In the genomic region with DNA sequence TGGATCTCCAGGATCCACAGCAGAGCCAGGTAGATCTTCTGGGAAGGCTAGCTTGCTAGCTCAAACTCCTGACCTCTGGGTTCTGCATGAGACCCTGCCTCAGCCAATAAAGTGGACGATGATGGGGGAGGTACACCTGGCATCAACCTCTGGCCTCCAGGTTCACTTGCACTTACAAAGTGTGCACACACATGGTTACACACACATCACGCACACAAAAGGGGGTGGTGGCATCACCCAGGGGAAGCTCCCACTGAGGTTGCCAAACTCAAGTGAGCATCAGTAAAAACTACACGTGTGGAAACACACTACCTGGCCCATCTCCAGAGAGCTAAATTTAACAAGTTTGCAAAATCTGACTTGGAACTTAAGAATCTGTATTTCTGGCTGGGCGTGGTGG, we compare ENCODE assay signal across 27 mouse cellular contexts. TPM values are rescaled to one million over a fixed set of nuclear protein-coding genes. Genes with fewer than 3 reads are reported as not detected.
A peak's percentile ranks its signal among the peaks of the same experiment; 100 is the strongest.
DNase-seq lines count a peak whose midpoint lies in the region; ATAC-seq and TF ChIP-seq lines count a peak whose summit lies in the region.
"Had no signal": no experiment of that assay in that cellular context is flagged by ENCODE, and none has a peak within 500 bp of the region (broad histone marks: within the 10 kb centered on the region; RNA-seq: fewer than 3 reads in every experiment).

No protein-coding gene starts in this region.

- WGBS in embryonic facial prominence, embryonic 13.5 days, result 68% methylated on average over 4 of the region's 4 CpGs
- 85% methylated on average over 4 of the region's 4 CpGs for WGBS in embryonic facial prominence, embryonic 10.5 days
- 70% methylated on average over 4 of the region's 4 CpGs for WGBS in liver, embryonic 12.5 days (ENCODE audit: insufficient replicate concordance)
- 59% methylated on average over 4 of the region's 4 CpGs for WGBS in liver, postnatal 0 days (ENCODE audit: insufficient replicate concordance)
- WGBS in liver, embryonic 16.5 days (ENCODE audit: insufficient replicate concordance), result 69% methylated on average over 4 of the region's 4 CpGs

- H3K9ac ChIP-seq in embryonic facial prominence, embryonic 13.5 days, result no peak overlapping the region
- H3K9ac ChIP-seq in liver, embryonic 12.5 days, result no peak overlapping the region
- no peak overlapping the region for H3K9ac ChIP-seq in liver, postnatal 0 days (replicated peaks)
- H3K9ac ChIP-seq in liver, embryonic 16.5 days (ENCODE audit: low read depth, low read length), result peak overlapping the region; percentile 9; the same call in 1 of the 2 replicates
- H3K9ac ChIP-seq: embryonic facial prominence, embryonic 12.5 days; forebrain, embryonic 12.5 days; forebrain, embryonic 15.5 days; heart, embryonic 12.5 days; heart, embryonic 15.5 days; hindbrain, embryonic 13.5 days had no signal

- H3K4me1 ChIP-seq in embryonic facial prominence, embryonic 13.5 days, result peaks cover 50% of the 10 kb centered on the region
- peaks cover 38% of the 10 kb centered on the region for H3K4me1 ChIP-seq in embryonic facial prominence, embryonic 10.5 days
- peaks cover 59% of the 10 kb centered on the region for H3K4me1 ChIP-seq in liver, embryonic 12.5 days
- peaks cover 2% of the 10 kb centered on the region for H3K4me1 ChIP-seq in liver, postnatal 0 days (ENCODE audit: insufficient read depth)
- H3K4me1 ChIP-seq in liver, embryonic 16.5 days (ENCODE audit: control insufficient read depth, low read depth, low read length), result peaks cover 28% of the 10 kb centered on the region
- H3K4me1 ChIP-seq: heart, embryonic 15.5 days had no signal

- H3K4me2 ChIP-seq in embryonic facial prominence, embryonic 13.5 days, result no peak overlapping the region
- no peak overlapping the region for H3K4me2 ChIP-seq in liver, embryonic 12.5 days
- H3K4me2 ChIP-seq in liver, postnatal 0 days (ENCODE audit: low read depth, low read length), result no peak overlapping the region
- no peak overlapping the region for H3K4me2 ChIP-seq in liver, embryonic 16.5 days (ENCODE audit: low read depth, low read length)
- H3K4me2 ChIP-seq: embryonic facial prominence, embryonic 12.5 days; forebrain, embryonic 12.5 days; forebrain, embryonic 15.5 days; heart, embryonic 12.5 days; heart, embryonic 15.5 days; hindbrain, embryonic 13.5 days had no signal

- TF ChIP-seq CTCF in liver, postnatal 0 days (IDR thresholded peaks at IDR 0.05; ENCODE audit: low read depth), result no peak

- H3K27me3 ChIP-seq in embryonic facial prominence, embryonic 13.5 days, result no peaks in the 10 kb centered on the region
- no peaks in the 10 kb centered on the region for H3K27me3 ChIP-seq in embryonic facial prominence, embryonic 10.5 days (replicated peaks; ENCODE audit: low read depth, poor library complexity, severe bottlenecking)
- no peaks in the 10 kb centered on the region for H3K27me3 ChIP-seq in liver, embryonic 12.5 days (replicated peaks)
- no peaks in the 10 kb centered on the region for H3K27me3 ChIP-seq in liver, postnatal 0 days (ENCODE audit: insufficient read depth, low read length)
- H3K27me3 ChIP-seq in liver, embryonic 16.5 days (ENCODE audit: control insufficient read depth, insufficient read depth, low read depth, low read length), result no peaks in the 10 kb centered on the region
- H3K27me3 ChIP-seq: CH12.LX; embryonic facial prominence, embryonic 12.5 days; forebrain, embryonic 12.5 days; forebrain, embryonic 15.5 days; heart, embryonic 12.5 days had no signal

- no peaks in the 10 kb centered on the region for H3K9me3 ChIP-seq in embryonic facial prominence, embryonic 13.5 days
- no peaks in the 10 kb centered on the region for H3K9me3 ChIP-seq in embryonic facial prominence, embryonic 10.5 days
- H3K9me3 ChIP-seq in liver, embryonic 12.5 days (replicated peaks), result no peaks in the 10 kb centered on the region
- H3K9me3 ChIP-seq in liver, postnatal 0 days (ENCODE audit: low read length), result no peaks in the 10 kb centered on the region
- no peaks in the 10 kb centered on the region for H3K9me3 ChIP-seq in liver, embryonic 16.5 days (replicated peaks; ENCODE audit: control insufficient read depth, low read length)
- H3K9me3 ChIP-seq: embryonic facial prominence, embryonic 12.5 days; forebrain, embryonic 12.5 days; forebrain, embryonic 15.5 days; G1E; heart, embryonic 12.5 days; heart, embryonic 15.5 days; hindbrain, embryonic 10.5 days; hindbrain, embryonic 13.5 days had no signal

- DNase-seq in embryonic facial prominence, embryonic 10.5 days (ENCODE audit: low spot score), result no peak
- no peak for DNase-seq in liver, postnatal 0 days
- peak; percentile 25 for DNase-seq in 3T3-L1 (ENCODE audit: low read depth, low spot score)
- no peak for DNase-seq in cerebellum, adult 9-11 months
- DNase-seq: adrenal gland, adult 8-10 months; adrenal gland, postnatal 25 days; B cell, adult 2 months; cerebellum, adult 11-12 months; cerebellum, adult 8-10 months; cerebellum, postnatal 14 days; gastrocnemius, postnatal 10 days; gastrocnemius, postnatal 36 days; heart, postnatal 36 days had no signal

- H3K27ac ChIP-seq in embryonic facial prominence, embryonic 13.5 days, result peak overlapping the region; percentile 28
- H3K27ac ChIP-seq in embryonic facial prominence, embryonic 10.5 days (replicated peaks), result no peak overlapping the region; the same call in 1 of the 2 replicates
- peak overlapping the region; percentile 7; the same call in 1 of the 2 replicates for H3K27ac ChIP-seq in liver, embryonic 12.5 days
- no peak overlapping the region for H3K27ac ChIP-seq in liver, postnatal 0 days (ENCODE audit: low read depth)
- H3K27ac ChIP-seq in liver, embryonic 16.5 days (ENCODE audit: low read length), result no peak overlapping the region
- H3K27ac ChIP-seq: embryonic facial prominence, embryonic 12.5 days; forebrain, embryonic 12.5 days; heart, embryonic 15.5 days; hindbrain, embryonic 10.5 days; hindbrain, embryonic 13.5 days had no signal

- TF ChIP-seq EP300 in liver, postnatal 0 days (IDR thresholded peaks at IDR 0.05; ENCODE audit: low read depth), result no peak

- ATAC-seq in embryonic facial prominence, embryonic 13.5 days (ENCODE audit: insufficient number of reproducible peaks, insufficient read depth, low FRiP score, low TSS enrichment, low read depth), result no peak
- no peak for ATAC-seq in liver, embryonic 12.5 days
- ATAC-seq in liver, postnatal 0 days, result no peak
- no peak for ATAC-seq in liver, embryonic 16.5 days (ENCODE audit: low read depth)
- ATAC-seq: forebrain, embryonic 15.5 days; hindbrain, embryonic 16.5 days had no signal

- no peaks in the 10 kb centered on the region for H3K36me3 ChIP-seq in embryonic facial prominence, embryonic 13.5 days
- H3K36me3 ChIP-seq in embryonic facial prominence, embryonic 10.5 days (replicated peaks), result no peaks in the 10 kb centered on the region
- no peaks in the 10 kb centered on the region for H3K36me3 ChIP-seq in liver, embryonic 12.5 days
- no peaks in the 10 kb centered on the region for H3K36me3 ChIP-seq in liver, postnatal 0 days (replicated peaks; ENCODE audit: insufficient read depth, low read length)
- no peaks in the 10 kb centered on the region for H3K36me3 ChIP-seq in liver, embryonic 16.5 days (ENCODE audit: control insufficient read depth, insufficient read depth)
- H3K36me3 ChIP-seq: embryonic facial prominence, embryonic 12.5 days; forebrain, embryonic 12.5 days; forebrain, embryonic 15.5 days; G1E; heart, embryonic 12.5 days; heart, embryonic 15.5 days; hindbrain, embryonic 10.5 days; hindbrain, embryonic 13.5 days had no signal

- H3K4me3 ChIP-seq in embryonic facial prominence, embryonic 13.5 days, result no peak overlapping the region
- no peak overlapping the region for H3K4me3 ChIP-seq in embryonic facial prominence, embryonic 10.5 days
- no peak overlapping the region for H3K4me3 ChIP-seq in liver, embryonic 12.5 days
- H3K4me3 ChIP-seq in liver, postnatal 0 days (ENCODE audit: low read depth, low read length), result no peak overlapping the region
- H3K4me3 ChIP-seq in liver, embryonic 16.5 days (ENCODE audit: low read depth, low read length), result no peak overlapping the region
- H3K4me3 ChIP-seq: embryonic facial prominence, embryonic 12.5 days; erythroblast, embryonic 14.5 days; forebrain, embryonic 12.5 days; forebrain, embryonic 15.5 days; heart, embryonic 12.5 days; heart, embryonic 15.5 days; hindbrain, embryonic 10.5 days; hindbrain, embryonic 13.5 days had no signal

RNA-seq across cellular contexts. Expression of a gene that starts 11.3 kb away (rescaled TPM):
- 46.1 and 52.6 TPM in 2 replicates for polyA plus RNA-seq in embryonic facial prominence, embryonic 13.5 days (2015; fragmentation: Nextera tagmentation; extraction: Ambion mirVana)
- 30.3 and 48.2 TPM in 2 replicates for polyA plus RNA-seq in embryonic facial prominence, embryonic 10.5 days (2016; fragmentation: Nextera tagmentation; extraction: Ambion mirVana)
- 302 and 307 TPM in 2 replicates for polyA plus RNA-seq in liver, embryonic 12.5 days (2016; fragmentation: Nextera tagmentation; extraction: Ambion mirVana)
- 98.4 and 102 TPM in 2 replicates for polyA plus RNA-seq in liver, postnatal 0 days (2015; fragmentation: Nextera tagmentation; extraction: Ambion mirVana)
- 237 and 262 TPM in 2 replicates for polyA plus RNA-seq in liver, embryonic 16.5 days (2015; fragmentation: Nextera tagmentation; extraction: Ambion mirVana)
- polyA plus RNA-seq: G1E had no signal

Comparison
In these comparisons a context has a peak if more than half of its experiments do, and no peak if none do; other contexts are left out.
1. H3K27ac ChIP-seq: peak in embryonic facial prominence, embryonic 13.5 days (single experiment) and liver, embryonic 12.5 days (single experiment); none in embryonic facial prominence, embryonic 10.5 days (single experiment), liver, postnatal 0 days (single experiment) and liver, embryonic 16.5 days (single experiment).